Mouse (Mus musculus): ENCODE measurements around the gene Nmbr.

GRCm38 (mm10) chr10:14816970-14817369, 111.6 kb downstream of the Nmbr start:
- TF ChIP-seq BHLHE40 (IDR thresholded peaks at IDR 0.05; ENCODE audit: borderline replicate concordance, low read depth, low read length), result no peak
- no peak for TF ChIP-seq SMC3 (IDR thresholded peaks at IDR 0.05; ENCODE audit: low read depth, low read length)
- TF ChIP-seq ETS1 (IDR thresholded peaks at IDR 0.05; ENCODE audit: low read depth, low read length), result no peak
- TF ChIP-seq CTCF (IDR thresholded peaks at IDR 0.05 in 2 of 3, conservative IDR thresholded peaks at IDR 0.05 in 1 of 3; ENCODE audit: control insufficient read depth in 1 of 3, insufficient read depth in 1 of 3, low read depth in 2 of 3, low read length in 3 of 3, poor library complexity in 1 of 3, severe bottlenecking in 1 of 3), result no peak
- no peak for TF ChIP-seq JUND (IDR thresholded peaks at IDR 0.05; ENCODE audit: low read depth, low read length)

Measured in MEL (cell line).